Mouse (Mus musculus) kidney, postnatal 25 days (tissue): Measurements from ENCODE around the gene Veph1.
A peak's percentile ranks its signal among the peaks of the same experiment; 100 is the strongest.
"Not testable (repeated sequence)": the region's sequence is repeated elsewhere in the genome, so short reads cannot be mapped to it uniquely, and the experiment has no call there.

Experiments used
- DNase-seq, 2 experiments: peaks; one replicate each; pipeline ENCODE4 v3.0.0; 2021; ENCODE audit warnings: mixed read lengths in 2 of 2

The Veph1 gene

DNA sequence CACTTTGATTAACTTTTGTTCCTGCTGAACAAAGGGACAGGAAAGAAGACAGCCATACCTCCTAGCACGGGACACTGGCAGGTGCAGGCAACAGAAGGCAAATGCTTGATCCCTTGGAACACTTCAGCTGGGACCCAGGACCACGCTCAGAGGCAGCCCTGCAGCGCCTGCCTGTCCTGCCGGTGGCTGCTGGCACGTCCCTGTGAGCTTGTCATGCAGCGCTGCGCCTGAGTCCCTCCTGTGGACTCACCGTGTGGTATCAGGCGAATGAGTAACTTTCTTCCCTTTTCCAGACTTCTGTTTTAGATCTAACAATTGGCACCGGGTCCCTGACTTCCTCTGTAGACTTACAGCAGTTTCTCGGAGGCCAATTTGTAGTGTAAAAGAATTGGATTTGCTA lies at the start of gene Veph1:
Veph1 (minus strand) TSS at position 293 of the 400 bp plus-strand sequence.
- peak; percentile 72 to 82 for DNase-seq

DNA sequence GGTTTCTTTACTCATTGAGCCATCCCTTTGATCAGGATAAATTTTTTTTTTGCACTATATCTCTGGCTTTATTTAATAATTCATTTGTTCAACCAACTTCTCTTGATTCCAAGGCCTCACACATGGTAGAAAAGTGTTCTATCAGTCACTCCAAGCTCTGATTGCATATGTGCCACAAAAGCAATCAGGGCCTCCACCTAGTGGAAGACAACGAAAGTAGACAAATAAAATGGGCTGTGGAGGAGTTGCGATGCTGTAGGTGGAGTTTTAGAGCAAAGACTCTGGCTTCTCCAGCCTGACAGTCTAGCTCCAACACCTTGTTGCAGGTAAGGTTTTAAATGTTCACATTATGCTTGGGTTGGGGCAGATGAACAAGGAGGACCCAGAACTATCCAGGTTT lies 44.1 kb upstream of the Veph1 start:
- DNase-seq = no peak

DNA sequence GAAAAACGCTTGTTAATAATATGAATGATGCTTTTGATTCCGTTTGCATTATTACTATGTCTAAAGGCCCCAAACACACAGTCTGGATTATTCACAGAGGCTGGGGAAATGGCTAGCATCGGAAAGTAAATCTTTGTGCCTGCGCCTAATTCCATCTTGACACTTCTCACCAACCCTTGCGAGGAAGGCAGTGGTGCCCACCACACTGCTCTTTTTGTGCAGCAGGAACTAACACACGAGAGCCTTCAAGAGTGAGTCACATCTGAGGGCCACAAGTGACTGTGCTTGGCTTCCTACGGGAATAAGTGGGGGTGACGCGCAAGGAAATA lies 35.7 kb upstream of the Veph1 start:
- no peak for DNase-seq

DNA sequence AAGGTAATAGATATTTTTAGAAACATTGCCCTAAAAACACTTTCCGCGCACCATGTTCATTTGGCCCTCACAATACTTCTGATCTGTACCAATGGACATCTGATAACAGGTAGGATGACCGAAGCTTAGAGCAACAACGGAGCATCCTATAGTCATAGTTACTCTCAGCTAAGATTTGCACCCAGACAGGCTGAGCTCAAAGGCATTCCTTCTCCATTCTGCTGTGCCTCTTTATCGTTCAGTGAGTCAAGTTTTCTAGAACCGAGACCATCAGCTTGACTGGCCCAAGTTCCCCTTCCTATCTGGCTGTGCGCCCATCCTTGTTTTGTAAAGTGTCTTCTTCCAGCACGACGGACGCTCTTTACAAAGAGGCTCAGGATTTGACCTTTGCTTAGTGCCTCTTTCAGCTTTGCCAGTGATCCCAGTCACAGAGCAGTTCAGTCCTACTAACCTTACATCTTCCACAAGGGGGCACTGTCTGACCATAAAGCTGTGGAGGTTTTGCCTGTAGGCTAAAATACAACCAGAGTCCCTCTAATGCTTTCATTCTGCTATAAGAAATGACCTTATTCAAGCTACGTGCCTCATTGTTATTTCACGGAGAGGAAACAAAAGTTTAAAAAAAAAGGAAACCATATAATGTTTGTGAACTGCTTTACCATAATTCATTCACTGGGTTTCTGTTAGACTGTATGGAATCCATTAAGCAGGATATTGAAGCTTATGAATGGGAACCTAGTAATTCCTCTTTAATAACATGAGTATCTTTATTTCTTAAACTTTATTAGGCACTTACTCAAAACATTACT lies 35.2 kb upstream of the Veph1 start:
- DNase-seq = peak; percentile 48 to 65

DNA sequence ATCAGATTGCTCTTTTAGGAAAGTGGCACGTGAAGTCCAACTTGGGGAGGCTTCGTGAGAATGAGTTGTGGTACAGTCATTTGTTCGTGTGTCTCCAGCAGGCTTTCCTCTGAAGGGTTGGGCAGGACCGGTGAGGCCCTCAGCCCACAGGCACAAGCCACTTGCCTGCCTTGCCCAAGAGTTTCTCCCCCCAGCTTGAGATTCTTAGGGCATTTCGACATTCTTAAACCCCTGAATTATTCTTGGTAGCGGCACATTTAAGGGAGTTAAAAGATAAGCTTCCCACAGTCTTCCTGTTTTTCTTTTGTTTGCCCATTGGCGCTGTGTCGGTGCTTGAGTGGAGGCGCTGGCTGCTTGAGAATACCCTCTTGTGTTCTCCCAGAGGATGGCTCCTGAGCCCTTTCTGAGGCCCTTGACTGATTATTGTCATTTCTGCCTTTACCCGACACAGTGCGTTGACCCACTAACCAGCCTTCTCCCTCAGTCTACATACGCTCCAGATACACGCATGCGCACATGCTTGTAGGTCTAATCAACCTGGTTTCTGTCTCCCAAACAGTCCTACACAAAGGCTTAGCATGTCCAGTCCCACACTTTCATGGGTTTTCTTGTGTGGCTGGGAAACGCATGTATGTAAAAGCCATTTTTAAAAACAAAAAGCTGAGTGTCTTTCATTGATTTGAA lies 34.4 kb upstream of the Veph1 start:
- DNase-seq = no peak

DNA sequence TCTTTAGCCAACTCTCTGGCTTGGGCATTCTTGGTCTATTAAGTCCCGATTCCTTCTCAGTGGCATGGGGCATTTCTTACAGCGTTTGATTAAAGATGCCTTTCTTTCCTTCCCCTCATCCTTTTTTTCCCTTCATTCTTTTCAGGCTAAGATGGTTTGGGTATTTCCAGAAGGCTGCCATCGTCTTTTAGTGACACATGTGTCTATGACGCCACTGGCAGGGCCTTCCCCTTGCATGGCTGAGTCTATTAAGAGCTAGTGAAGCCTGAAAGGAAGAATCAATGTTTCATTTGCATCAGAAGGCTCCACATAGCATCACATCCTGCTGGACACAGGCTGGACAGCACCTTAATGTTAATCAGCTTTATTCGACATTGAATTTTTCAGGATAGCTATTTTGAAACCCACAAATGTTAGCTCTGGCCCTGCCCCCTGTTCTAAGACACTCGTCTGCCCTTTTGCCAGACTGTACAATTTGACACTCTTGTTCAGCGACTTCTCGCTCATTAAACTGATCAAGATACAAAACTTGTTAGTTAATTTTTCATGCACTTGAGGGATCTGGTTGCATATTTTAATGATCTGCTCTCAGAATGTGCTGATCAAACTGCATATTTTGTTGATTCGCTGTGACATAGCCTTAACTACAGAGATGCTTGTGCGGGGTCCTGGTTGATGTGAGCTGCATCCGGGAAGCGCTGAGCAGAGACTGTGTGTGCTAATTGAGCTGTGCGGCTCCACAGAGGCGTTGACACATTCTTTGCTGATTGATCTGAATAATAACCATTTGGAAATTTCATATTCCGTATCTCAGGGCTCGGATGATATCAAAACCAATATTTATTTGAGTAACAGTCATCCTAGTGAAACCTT lies 29.6 kb upstream of the Veph1 start:
- no peak for DNase-seq

DNA sequence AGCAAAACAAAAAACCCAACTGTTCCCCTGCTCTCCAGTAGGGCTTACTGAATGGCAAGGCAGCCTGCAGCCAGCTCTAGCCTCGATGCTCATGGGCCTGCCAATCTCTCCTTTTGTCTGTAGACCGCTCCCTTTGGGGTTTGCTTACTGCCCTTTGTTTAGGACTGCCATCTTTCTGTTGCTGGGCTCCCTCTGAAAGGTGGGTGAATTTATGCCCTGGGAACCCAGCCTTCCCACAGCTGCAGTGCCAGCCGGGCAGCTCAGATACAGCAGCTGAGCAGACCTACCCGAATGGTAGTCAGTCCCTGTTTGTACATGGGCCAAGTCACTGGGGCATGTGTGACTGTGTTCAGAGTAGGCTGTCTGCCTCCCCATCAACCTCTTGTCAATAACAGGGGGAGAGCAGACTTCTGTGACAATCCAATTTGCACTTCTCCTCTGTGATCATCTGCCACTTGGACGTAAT lies 28.9 kb upstream of the Veph1 start:
- DNase-seq = no peak

DNA sequence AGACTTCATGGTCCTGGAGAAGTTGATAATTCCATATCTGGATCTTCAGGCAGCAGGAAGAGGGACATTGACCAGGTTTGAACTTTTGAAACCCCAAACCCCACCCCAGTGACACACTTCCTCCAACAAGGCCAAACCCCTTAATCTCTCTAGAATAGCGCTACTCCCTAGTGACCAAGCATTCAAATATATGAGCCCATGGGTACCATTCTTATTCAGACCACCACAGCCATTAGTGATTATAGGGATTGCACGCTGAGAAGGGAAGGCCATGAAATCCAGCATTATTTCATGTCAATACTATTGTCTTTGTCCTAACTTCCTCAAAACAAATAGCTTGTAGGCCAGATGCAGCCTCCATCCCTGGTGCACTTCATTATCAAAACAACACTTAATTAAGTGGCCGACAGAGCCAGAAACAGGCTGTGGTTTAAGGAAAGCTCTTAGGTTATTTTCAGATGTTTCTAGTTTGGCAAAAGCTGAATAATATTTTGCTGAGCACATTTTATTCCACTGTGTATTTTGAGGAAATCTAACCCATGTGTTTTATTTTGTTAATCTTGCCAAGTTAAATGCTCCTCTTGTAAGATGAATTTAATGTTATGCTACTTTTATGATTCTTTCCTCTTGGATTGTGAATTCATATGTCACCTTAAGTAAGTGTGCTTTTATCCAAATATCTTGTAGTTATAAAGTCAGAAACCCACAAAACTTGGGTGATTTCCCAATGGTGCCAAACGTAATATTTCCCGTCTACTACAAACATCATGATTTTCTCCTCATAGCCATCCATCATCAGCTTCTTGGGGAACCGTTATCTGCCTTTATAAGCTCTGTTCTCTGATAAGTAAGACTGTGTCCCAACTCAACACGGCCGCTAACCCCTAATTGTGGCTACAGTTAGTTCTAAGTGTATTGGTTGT lies 18.4 kb upstream of the Veph1 start:
- DNase-seq = no peak

DNA sequence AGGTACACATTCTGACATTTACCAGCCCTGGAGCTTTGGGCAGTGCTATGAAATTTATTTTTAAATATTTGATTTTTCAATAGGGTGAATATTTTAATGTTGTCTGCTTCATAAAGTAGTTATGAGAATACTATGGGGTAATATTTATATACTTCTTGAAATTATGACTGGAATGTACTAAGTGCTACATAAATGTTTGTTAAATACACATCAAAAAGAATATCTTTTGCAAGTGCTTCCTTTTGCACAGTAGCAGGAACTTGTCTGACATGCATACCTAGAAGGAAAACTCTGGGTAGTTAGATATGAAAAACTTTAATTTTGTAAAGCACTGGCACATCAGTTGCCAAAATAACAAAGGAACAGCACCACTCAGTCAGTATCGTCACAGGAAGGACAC lies 13.9 kb upstream of the Veph1 start:
- no peak for DNase-seq

DNA sequence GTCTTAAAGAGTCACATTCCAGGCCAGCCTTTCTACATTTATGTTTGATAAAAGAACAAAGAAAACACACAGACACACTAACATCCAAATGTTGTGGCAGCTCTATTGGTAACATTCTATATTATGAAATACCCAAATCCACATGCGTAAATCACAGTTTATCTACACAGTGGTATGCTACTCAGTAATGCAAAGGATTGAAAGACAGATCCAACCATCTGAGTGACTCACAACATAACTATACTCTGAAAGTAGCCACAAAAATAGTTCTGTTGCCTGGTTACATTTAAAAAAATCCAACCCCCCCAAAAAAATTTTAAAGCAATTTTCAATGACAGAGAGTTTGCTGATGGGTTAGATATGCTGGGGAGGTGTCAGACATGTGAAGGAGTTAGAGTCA lies 12.9 kb upstream of the Veph1 start:
- no peak for DNase-seq

DNA sequence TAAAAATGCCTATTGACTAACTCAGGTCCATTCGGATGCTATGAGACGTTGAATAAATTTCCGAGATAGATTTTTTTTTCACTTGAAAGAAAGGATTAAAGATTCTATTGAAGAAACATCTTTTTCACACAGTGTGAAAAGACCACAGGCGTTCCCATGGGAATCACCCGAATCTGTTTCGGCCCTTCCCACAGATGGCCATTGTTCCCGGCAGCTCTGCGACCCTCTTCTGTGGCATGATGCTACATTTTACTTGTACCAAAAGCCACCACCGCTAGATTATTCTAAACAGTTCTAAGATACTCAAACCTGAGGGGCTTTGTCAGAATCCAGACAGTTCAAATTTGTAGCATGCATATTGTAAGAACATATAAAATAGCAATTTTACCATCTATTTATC lies 1.4 kb downstream of the Veph1 start:
- no peak for DNase-seq

DNA sequence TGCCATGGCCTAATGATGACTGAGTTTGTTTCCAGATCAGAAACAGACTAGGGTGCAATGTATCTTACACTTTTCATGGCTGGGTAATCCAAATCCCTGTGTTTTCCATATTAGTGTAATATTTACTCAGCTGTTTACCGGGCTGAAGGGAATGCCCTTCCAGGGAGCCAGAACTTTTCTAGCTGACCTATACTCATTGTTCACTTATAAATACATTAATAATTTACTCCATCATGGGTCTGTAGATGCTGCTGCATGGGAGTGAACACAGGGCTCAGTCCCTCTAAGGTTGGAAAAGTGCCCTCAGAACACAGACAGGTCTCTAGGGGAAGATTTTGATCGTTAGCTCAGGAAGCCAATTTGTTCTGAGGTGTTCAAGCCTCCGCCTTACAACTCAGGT lies 1.9 kb downstream of the Veph1 start:
- peak; percentile 5 to 37 for DNase-seq

DNA sequence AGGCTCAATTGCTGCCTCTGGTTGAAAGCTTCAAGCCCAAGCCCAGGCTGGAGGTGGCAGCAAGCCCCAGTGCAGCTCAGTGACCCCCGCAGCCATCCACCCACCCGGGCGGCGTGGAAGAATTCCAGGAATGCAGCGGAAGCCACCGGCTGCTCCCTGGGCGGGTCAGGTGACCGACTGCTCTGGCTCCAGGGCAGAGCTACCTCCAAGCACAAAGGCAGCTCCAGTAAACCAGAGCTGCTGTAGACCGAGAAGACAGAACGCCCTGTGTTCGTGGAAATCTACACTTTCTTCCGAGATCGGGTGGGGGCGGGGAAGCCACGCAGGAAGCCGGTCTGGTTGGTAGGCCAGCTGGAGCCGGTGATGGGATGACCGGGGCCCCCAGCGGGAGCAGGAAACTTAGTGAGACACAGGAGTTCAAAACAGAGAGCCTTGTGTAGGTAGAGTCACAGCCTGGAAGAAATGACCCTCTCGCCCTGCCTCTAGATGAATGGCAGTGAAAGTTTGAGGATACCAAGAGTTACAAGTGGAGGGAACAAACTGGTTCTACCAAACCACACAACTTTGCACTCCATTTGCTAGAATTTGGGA lies 4.2 kb downstream of the Veph1 start:
- peak; percentile 89 to 93 for DNase-seq

DNA sequence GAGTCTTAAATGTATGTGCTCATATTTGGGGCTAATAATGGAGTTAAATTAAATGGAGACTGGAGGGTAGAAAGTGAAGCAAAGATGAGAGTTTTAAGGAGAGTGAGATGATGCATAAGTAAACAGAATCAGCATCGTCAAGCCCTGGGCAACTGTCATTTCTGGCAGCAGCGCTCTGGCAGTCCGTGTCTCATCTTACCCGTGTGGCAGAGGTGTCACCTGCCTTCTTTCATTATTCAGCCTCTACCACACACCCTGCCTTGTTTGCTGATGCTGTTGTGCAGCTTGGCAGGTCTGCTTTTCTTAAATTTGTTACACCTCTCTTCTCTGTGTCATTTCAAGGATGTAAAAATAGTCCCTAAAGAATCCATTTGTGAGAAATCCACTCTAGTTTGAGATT lies 33.4 kb downstream of the Veph1 start:
- DNase-seq = no peak

DNA sequence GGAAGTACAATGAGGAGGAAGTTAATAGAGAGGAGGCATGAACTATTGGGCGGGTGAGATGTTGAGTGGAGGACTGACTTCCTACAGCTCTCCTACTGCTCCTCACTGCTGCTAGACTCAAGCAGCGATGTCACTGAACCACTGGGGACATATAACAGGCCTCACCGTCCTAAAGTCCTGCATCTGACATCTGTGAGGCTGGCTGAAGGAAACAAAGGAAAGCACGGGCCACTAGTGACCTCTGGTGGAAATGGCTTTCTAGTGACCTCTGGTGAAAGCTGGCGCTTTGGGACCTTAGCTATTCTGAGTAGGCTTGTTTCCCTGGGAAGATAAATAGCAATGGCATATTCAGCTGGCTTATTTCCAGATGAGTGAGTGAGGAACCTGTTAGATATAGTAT lies 34.3 kb downstream of the Veph1 start:
- DNase-seq = peak in 1 of 2 experiments; percentile 15

DNA sequence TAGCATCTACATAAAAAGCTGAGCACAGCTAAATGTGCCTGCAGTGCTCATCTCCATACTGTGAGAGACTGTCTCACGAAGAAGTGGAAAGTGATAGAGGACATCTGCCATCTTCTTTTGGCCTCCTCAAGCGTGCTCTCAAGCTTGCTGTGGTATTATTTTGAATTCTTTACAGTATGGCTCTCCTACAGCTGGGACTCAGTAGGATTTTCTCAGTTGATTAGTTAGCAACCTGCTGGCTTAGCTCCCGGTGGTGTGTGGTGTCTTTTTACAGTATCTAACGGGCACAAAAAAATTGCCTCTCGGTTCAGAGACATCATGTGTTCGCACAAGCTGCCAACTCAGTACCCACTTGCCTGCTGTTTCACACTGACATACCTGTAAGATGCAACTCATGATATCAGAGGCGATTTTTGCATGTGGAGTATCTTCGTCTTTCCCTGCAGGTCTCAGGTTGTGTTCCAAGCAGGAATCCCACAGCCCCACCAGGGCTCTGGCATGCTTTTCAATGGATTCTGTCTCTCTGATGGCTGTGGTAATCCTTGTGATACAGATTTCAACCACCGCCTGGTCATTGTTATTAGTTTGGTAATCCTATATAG lies 42.0 kb downstream of the Veph1 start:
- DNase-seq = no peak

DNA sequence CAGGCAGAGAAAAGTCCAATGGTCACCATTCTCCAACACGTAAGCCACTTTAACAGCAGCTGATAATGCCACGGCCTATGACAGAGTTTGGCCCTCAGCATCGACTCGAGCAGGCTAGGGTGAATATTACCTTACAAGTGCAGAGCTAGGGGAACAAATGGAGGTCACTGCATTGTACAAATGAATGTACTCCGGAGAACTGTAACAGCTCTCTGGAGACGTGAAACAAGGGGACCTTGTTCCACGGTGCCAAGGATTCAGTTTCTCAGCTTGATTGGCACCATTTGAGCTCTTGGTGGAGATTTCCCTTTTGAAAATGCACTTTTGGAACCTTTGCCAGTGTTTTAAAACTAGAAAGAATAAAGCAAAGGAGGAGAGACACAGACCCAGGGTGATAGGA lies 44.8 kb downstream of the Veph1 start:
- DNase-seq = no peak

DNA sequence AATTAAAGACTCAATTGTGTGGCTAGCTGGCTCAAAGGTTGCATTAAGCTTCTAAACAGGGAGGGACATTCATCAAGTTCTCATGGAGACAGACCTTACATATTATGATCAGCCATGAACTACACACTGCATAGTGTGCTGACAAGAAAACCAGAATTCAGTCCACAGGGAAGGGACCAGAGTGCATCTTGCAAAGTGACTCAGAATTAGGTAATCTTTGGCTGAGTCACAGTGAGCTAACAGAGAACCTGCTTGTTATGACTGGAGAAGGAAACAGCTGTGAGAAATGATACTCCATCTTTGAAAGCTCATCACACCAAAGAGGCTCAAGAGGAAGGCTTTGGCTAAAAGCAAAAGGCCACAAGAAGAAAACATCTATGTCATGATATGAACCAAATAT lies 56.2 kb downstream of the Veph1 start:
- DNase-seq = no peak

DNA sequence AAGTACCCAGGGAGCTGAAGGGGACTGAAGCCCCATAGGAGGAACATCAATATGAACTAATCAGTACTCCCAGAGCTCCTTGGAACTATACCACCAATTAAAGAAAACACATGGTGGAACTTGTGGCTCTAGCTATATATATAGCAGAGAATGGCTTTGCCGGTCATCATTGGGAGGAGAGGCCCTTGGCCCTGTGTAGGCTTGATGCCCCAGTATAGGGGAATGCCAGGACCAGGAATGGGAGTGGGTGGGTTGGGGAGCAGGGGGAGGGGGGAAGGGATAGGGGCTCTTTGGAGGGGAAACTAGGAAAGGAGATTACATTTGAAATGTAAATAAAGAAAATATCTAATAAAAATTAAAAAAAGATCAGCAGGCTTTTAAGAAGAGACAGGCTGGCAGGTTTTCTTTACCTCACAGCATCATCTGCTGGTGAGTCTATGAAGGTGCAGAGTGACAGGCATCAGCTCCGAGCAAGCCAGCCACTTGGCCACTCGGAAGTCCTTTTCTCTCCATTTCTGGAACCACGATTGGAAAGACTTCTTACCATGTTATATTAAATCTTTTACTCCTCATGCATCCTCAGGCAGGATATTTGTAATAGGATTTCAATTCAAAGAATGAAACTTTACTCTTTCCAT lies 60.3 kb downstream of the Veph1 start:
- DNase-seq = not testable (repeated sequence)

DNA sequence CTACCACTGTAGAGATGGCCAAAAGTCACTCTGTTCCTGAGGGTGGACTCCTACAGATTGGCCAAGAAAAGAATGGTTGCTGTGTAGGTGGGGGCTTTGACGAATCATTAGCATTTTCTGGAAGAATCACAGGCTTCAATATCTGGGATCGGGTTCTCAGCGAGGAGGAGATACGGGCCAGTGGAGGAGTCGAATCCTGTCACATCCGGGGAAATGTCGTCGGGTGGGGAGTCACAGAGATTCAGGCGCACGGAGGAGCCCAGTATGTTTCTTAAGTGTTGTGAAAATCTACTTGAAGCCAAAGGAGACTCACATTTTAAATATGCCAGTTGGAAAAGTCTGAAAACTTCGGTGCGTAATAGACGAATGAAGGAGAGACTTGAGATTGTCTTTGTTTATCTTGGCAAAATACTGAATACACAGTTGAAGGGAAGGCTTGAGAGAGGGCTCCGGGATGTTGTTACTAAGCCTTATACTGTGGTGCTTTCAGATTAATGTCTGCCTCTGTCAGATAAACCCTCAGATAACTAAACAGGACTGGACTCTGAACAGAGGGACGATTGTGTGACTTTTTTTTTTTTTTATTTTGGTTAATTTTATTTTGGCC lies 71.6 kb downstream of the Veph1 start:
- no peak for DNase-seq

DNA sequence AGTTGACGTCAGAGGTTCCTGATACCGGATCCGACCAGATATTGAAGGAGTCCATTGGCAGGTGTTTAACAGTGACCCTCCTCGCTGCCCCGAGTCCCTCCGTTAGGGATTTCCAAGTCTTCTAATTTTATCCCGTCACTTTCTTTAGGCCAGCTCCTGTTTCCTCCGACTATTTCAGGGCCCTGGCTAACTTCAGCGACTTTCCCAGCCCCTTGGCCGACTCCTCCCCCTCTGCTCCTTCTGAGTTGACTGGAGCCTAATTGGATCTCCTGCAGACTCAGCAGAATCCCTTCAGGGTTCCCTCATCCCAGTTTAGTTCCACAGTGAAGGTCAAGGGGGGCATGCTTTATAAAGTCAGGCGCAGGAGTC lies 75.4 kb downstream of the Veph1 start:
- peak; percentile 35 to 52 for DNase-seq
